7 mouse cellular contexts compared by ENCODE assay signal in genomic region chr5:3434105-3434504, GRCm38 (mm10).
DNase-seq lines count a peak whose midpoint lies in the region; ATAC-seq and TF ChIP-seq lines count a peak whose summit lies in the region.
"Not testable (repeated sequence)": the region's sequence is repeated elsewhere in the genome, so short reads cannot be mapped to it uniquely, and the experiment has no call there.

No protein-coding gene starts in this region.

- not testable (repeated sequence) for H3K36me3 ChIP-seq in heart, adult 2 months (ENCODE audit: control insufficient read depth, insufficient read depth, low read length)

- H3K9ac ChIP-seq in heart, adult 2 months (ENCODE audit: low read depth, low read length) = not testable (repeated sequence)

- not testable (repeated sequence) for H3K27me3 ChIP-seq in heart, adult 2 months (ENCODE audit: control insufficient read depth, insufficient read depth, low read length)

- peak; percentile 29 for DNase-seq in 416B (ENCODE audit: low read depth)
- peak; percentile 28 for DNase-seq in NIH3T3 (ENCODE audit: low read depth)
- not testable (repeated sequence) for DNase-seq in heart, adult 2 months

- not testable (repeated sequence) for TF ChIP-seq EP300 in heart, adult 2 months (IDR thresholded peaks at IDR 0.05; ENCODE audit: insufficient read depth, low read depth, low read length)

- H3K4me1 ChIP-seq in bone marrow macrophage, adult 2 months (ENCODE audit: control insufficient read depth, insufficient read depth, low read length) = peaks cover 36% of the 10 kb centered on the region
- H3K4me1 ChIP-seq in heart, adult 2 months (ENCODE audit: control insufficient read depth, insufficient read depth, low read length) = not testable (repeated sequence)

- not testable (repeated sequence) for TF ChIP-seq POLR2A in bone marrow macrophage, adult 2 months (IDR thresholded peaks at IDR 0.05; ENCODE audit: borderline replicate concordance, low read depth, low read length); heart, adult 2 months (IDR thresholded peaks at IDR 0.05; ENCODE audit: insufficient read depth, low read depth, low read length)

- TF ChIP-seq CTCF in bone marrow macrophage, adult 2 months (IDR thresholded peaks at IDR 0.05; ENCODE audit: low read depth, low read length); heart, adult 2 months (IDR thresholded peaks at IDR 0.05): not testable (repeated sequence)

- peak; percentile 64 for ATAC-seq in granulocyte monocyte progenitor cell, adult 5-6 weeks (replicated peaks; ENCODE audit: poor library complexity, severe bottlenecking)
- ATAC-seq in megakaryocyte, adult 5-6 weeks (ENCODE audit: poor library complexity, severe bottlenecking) = peak; percentile 66
- ATAC-seq in megakaryocyte progenitor cell, adult 5-6 weeks (replicated peaks; ENCODE audit: poor library complexity) = peak; percentile 46

- not testable (repeated sequence) for H3K4me3 ChIP-seq in bone marrow macrophage, adult 2 months (ENCODE audit: insufficient read depth, low read length); heart, adult 2 months

- intact Hi-C loops in heart, adult 2 months (cut with DNase I) = not testable (repeated sequence)

- 0 out of 2 replicates have a peak overlapping the region, but pooled peaks have one; percentile 30 for H3K27ac ChIP-seq in bone marrow macrophage, adult 2 months (ENCODE audit: insufficient read depth, low read depth, low read length)
- peak overlapping the region; percentile 12; the same call in 1 of the 2 replicates for H3K27ac ChIP-seq in heart, adult 2 months

- H3K79me2 ChIP-seq in heart, adult 2 months (replicated peaks; ENCODE audit: control insufficient read depth, insufficient read depth, low read length) = not testable (repeated sequence)

- 90% methylated on average over 5 of the region's 5 CpGs for WGBS in heart, adult 2 months
